Mouse (Mus musculus) T-helper 2 cell (primary cell): ENCODE measurements at regions not wholly inside any gene's neighbourhood (a gene's known extent, or its start where the extent isn't known, plus 50 kb on each side); places are given as distances from the start of the nearest gene placed in this dataset.

Source experiments
- in situ Hi-C: fragments of 300-600 bp; cut with MboI, MseI; formaldehyde crosslinking; loops from one replicate; pipeline ENCODE4 v1.15.1; 2025; ENCODE audit warnings: high pct_unique_total_duplicates

DNA sequence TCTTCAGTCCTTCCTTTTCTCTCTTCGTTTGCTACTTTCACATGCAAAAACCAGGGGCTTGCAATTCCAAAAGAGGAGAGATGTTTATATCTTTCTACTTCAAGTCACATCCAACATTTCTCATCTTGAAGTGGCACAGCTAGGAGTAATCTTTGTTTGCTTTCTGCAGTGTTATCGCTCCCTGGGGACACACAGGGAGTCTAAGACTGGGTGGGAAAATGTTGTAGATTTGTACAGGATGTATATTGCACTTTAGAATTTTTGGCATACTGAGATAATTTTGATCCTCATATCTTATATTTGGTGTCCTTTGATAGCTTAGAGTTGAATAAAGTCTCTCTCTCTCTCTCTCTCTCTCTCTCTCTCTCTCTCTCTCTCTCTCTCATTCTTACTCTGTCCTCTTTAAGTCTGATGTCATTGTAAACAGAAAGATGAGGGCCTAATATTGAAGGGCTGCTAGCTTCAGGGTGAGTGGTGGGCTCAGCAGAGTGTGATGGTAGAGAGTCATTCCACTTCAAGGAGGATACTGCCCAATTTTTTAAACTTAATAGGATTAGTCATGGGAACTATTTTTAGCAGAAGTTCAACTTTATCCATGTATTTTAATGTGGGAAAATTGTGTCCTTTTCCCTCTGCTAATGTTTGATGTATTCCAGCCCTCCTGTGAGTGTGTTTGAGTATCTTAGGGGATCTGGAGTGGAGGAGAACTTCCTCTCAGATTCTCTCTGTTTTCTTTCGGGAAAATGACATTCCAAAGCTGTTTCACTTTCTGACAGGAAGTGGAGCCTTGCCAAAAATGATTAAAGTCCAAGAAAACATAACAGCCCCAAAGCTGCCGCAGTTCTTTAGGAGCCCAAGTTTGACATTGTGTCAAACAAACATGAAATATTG is 397.3 kb upstream of the Zeb2 start:
- in situ Hi-C loops: no loop called here

- in situ Hi-C loops: no loop called here
Measured at GRCm38 (mm10) chr2:45512852-45513251, 395.7 kb upstream of the Zeb2 start.

- in situ Hi-C loops: no loop called here
Measured at GRCm38 (mm10) chr2:45511791-45512190, 394.6 kb upstream of the Zeb2 start.

DNA sequence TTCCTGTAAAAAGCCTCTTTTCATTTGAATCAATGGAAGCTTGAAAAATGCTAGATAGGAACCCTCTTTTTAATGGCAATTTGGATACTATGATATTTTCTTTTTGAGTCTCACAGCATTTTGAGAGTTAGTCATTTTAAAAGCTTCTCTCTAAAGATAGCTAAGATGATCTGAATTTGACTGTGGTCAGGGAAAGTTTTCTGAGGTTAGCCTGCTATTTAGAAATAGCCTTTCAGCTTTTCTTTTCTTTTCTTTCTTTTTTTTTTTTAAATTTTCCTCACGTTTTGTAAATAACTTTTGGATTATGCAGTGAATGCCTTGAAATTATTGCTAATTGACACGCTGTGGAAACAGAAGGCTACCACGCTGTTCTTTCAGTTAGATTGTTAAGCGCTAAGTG is 387.3 kb upstream of the Zeb2 start:
- in situ Hi-C loops: no loop called here

- in situ Hi-C loops: no loop called here
Measured at GRCm38 (mm10) chr2:45493656-45494055, 376.5 kb upstream of the Zeb2 start.

GRCm38 (mm10) chr2:45486530-45486929 is 369.3 kb upstream of the Zeb2 start:
- in situ Hi-C loops: no loop called here

- in situ Hi-C loops: no loop called here
Measured at GRCm38 (mm10) chr2:45485477-45485876, 368.3 kb upstream of the Zeb2 start.

DNA sequence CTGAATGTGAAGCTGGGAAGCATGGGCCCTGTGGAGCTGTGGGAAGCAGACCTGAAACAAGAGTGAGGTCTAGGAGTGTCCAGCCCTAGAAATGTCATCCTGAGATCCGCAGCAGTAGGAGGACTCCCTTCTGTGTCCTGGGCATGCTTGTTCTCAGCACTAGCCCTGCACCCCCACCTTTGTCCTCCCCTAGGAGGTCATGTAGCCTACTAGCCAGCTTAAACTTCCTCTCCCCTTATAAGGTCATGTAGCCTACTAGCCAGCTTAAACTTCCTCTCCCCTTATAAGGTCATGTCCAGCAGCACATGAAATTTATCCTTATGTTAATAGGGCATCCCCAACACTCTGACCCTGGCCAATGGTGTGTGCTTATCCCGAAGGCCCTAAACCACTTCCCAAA is 363.5 kb upstream of the Zeb2 start:
- in situ Hi-C loops: no loop called here

GRCm38 (mm10) chr2:45475996-45476395 is 358.8 kb upstream of the Zeb2 start:
- in situ Hi-C loops: no loop called here

GRCm38 (mm10) chr2:45464306-45464705 is 347.1 kb upstream of the Zeb2 start:
- in situ Hi-C loops: no loop called here

DNA sequence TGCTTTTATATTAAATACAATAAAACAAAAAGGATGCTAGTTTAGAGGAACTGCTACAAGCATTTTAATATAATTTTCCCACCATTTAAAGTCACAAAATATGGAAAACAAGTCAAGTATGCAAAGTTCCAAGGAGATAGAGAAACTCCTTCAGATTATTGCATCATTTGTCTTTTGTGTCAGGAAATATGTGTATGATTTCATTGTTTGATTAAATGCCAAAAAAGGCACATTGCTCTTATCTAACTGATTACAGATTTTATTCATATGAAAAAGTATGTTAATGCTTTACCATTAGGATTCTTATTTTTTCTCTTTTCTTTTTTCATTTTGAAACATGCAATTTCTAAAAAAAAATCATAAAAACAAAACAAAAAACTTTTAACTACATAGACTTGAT is 342.2 kb upstream of the Zeb2 start:
- in situ Hi-C loops: no loop called here

GRCm38 (mm10) chr2:45454811-45455210 is 337.6 kb upstream of the Zeb2 start:
- in situ Hi-C loops: no loop called here

DNA sequence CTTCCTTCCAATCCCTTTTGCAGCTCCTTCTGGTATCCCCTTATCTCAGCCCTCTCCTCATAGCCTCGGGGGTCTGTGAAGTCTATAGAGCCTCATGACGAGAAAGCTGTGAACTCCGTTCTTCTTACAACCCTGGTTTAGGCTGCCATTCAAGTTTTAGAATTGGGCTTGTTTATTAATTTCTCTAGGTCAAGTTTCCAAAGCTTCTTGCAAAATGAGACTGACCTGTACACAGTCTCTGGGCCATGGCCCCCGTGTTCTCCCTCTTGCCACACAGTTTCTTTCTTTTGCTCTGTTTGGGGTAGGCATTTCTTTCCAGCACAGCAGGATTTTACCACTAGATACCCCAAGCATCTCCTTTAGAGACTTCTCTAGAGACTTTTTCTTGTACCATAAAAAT is 322.0 kb upstream of the Zeb2 start:
- in situ Hi-C loops: no loop called here

DNA sequence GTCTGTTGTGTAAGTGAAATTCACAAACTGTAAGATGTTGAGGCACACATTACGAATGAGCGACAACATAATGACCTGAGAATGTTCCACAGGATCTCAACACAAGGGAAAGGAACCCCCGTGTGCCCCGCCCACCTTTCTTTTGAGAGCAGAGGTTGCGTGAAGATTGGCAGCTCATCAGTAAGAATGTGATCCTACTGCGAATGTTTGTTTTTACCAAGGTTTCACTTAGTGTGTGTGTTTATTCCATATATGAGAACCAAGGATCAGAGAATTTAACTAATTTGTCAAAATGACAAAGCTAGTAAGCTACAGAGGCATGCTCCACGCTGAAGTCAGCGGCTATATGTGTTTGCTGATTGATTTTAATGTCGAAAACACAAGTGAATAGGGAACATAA is 321.5 kb upstream of the Zeb2 start:
- in situ Hi-C loops: no loop called here

DNA sequence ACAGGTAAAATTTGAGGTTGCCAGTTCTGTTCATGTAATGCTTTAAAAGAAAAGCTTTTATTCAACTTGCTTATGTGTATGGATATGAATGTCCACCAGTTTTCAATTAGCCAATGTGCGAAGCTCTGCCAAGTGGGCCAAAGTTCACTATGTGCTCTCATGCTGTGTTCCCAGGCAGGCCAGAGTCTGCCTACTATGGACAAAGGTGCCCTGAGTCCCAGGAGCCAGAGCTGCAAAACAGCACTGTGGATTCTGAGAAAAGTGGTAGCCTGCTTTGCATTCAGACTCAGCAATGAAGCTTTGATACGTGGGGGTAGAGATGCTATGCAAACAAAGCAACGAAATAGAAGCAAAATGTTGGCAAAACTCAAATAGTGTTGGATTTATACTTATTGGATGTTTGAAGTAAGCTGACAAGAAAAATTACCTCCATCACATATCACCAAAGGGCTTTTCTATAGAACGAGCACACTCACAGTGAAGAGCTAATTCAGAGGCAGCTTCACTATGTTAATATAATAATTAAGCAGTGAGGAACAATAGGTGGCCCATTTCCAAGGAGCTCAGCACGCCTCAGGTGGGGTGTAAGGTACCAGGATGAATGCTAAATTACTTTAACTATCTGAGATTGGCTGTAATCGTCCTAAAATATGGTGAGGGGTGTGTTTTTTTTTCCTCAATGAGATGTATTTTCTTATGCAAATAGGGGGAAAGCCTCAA is 318.2 kb upstream of the Zeb2 start:
- in situ Hi-C loops: no loop called here

DNA sequence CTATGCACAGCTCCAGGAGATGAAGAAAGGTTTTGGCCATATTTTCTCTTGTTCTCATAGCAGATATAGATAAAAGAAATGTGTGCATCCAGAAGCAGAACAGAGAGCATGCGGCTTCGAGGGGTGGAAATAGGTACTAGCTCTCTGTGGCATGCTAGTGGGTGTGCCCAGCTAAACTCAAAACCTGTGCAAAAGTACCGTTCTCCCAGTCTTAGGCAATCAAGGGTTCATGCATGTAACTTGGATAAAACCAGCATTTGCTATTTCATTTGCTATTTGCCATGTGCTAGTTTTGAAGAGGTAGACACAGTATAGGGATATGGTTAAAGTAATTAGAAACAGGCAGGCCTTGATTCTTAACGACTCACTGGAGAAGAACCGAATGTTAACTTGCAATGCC is 317.6 kb upstream of the Zeb2 start:
- in situ Hi-C loops: no loop called here

DNA sequence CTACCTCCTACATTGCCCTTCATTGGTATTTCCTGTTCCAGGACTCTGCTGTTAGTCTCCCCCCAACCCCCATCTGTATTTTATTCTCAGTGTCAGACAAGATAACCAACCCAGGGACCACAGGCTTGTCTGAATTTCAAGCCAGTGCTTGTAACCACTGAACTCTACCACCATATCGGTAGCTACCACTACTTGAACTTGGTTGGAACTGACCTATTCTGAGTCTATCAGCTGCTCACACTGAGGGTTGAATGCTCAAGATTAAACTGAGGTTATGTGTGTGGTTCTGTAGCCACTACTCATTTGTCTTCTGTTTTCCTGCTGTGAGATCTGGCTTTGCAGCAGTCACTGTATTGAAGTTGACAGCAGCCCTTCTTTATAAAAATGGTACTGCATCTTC is 317.0 kb upstream of the Zeb2 start:
- in situ Hi-C loops: no loop called here

GRCm38 (mm10) chr2:45431366-45431765 is 314.2 kb upstream of the Zeb2 start:
- in situ Hi-C loops: no loop called here

DNA sequence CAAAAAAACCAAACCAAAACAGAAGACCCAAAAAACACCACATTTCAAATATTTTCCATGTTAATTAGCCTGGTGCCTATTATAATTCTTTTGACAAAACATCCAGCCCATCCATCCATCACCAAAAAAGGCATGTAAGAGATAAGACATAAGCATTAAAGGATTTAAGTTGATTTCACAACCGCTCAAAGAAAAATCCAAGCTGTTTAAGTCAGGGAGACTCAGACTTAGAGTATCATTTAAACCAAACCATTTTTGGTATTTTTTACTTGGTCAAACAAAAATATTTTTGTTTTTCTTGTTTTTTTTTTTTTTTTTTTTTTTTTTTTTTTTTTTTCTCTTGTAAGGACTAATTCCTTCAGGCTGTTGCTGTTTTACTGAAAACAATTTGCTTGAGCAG is 304.6 kb upstream of the Zeb2 start:
- in situ Hi-C loops: no loop called here

GRCm38 (mm10) chr2:45408136-45408535 is 290.9 kb upstream of the Zeb2 start:
- in situ Hi-C loops: no loop called here

- in situ Hi-C loops: no loop called here
Measured at GRCm38 (mm10) chr2:45389902-45390492, 272.8 kb upstream of the Zeb2 start.

DNA sequence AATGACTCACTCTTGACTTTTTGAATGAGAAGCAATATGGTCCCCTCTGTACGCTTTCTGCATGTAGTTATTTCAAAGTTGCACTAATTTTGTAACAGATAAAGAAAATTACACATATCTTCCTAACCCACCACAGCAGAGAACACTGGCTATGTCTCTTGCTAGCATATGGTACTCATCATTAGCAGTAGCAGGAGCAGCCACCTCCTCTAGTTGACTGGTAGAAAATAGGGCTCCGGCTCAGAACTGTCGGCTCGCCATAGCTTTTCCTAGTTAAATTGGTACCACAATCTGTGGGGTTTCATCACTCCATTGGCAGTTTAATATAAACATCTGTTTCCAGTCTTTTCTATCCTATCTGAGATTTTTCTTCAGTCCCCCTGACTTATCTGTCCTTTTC is 254.1 kb upstream of the Zeb2 start:
- in situ Hi-C loops: no loop called here

DNA sequence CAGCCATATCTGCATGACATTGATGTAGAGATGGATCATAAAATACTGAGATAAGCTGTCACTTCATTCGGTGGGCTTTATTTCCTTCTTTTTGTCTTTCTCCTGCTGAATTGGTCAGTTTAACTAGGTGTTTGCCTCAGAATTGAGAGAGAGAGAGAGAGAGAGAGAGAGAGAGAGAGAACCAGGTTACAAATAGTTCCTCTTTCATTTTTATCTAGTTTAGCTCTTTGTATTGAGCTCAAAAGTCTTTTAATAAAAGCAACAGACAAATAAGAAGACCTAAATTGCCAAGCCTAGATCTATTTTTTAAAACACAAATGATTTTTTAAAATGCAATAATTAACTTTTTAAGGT is 253.4 kb upstream of the Zeb2 start:
- in situ Hi-C loops: no loop called here
